Mouse (Mus musculus): Measurements from ENCODE around the gene Cpeb1.
A peak's percentile ranks its signal among the peaks of the same experiment; 100 is the strongest.

The Cpeb1 gene

DNA sequence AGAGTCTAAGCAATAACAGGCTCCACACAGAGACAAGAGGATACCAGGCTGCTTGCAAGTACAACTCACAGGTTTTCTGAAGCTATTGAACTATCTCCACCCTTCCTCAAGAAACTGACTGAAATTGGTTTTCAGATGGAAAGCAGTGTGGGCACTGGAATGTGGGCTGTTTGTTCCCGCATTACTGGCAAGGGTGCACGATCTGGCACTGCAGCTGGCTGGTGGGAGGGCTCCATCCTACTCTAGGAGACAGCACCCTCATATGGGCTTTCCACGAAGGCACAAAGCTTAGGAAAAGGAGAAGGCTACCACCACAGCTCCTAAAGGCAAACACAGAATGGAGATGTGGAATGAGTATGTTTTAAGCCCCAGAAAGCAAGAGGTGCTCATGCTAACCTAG lies 85.5 kb downstream of the Cpeb1 start:
- no peak for DNase-seq

DNA sequence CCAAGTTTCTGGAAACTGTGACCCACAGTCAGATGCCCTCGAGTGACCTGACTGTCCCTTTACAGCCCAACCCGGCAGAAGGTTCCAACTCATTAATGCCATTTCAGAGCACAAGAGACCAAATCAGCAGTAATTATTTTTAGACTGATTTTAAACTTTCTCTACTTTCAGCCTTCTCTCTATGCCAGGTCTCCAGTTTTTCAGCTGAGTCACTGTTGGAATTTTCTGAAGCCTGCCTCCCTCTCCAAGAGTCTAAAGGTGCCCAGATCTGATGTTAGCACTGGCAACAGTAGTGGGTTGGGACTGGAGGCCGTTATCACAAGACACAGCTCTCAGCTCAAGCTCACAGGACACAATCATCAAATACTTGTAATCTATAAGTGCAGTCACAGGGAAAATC lies 87.3 kb downstream of the Cpeb1 start:
- DNase-seq = no peak

DNA sequence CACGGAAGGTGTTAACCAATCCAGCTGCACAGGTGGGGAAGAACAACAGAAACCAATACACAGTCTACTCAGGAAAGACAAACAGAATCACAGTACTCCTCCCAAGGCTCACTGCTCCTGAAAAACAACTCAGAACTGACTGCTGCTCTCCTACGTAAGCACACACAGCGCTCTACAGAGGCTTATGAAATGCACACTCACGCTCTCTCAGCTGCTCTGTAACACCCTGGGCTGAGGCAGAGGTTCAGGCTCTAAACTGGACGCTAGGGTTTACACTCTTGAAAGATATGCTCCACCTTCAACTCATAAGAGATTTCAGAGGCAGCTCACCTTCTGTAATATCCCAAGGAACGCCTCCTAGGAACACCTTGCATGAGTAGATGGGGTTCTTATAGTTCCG lies 98.3 kb downstream of the Cpeb1 start:
- no peak for DNase-seq

DNA sequence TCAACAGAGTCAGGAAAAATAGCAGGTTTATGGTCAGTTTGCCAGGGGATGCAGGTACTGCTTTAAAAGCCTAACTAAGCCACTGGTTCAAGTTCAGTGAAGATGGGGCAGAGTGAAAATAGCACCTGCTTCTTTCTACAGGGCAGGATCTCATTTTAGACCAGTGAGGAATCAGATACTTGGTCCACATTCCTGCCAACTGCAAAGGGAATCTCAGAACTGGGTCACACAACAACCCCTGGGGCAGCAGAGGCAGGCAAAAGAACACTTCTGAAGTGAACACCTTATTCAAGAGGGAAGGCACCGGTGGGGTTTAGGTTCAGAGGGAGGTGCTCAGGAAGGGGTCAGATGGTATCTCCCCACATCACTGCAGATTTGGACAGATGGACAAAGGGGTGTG lies 98.9 kb downstream of the Cpeb1 start:
- no peak for DNase-seq

DNA sequence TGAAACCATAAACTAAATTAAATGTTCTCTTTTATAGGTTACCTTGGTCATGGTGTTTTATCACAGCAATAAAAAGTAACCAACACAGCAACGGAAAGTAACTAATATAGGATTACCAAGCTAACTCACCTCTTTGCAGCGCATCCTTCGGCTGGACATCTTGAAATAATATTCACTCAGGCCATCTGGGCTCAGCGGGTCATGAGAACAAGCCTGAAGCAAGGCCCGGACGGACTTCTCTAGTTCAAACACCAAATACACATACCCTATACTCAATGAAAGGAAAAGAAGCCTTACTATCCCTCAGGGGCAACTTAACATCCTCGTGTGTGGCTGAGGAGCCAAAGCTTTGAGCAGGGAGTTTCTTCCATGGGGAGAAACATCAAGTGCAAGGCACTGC lies 99.5 kb downstream of the Cpeb1 start:
- no peak for DNase-seq

DNA sequence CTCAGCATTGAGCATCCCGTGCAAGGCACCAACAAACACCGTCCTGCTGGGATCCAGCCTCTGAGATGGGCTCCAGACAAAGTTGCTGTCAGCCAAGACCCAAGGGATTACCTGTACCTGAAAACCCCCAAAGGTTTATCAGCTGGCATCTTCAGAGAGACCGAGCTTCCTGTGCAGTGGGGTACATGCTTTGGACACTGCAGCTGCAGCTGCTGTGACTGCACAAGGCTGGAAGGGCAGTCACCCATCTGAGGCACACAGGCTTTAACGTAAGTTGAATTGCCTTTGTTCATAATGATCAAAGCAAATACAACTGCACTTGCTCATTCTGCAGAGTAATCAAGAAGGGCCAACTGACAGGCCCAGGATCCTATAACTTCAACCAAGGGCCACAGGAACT lies 103.4 kb downstream of the Cpeb1 start:
- no peak for DNase-seq

DNA sequence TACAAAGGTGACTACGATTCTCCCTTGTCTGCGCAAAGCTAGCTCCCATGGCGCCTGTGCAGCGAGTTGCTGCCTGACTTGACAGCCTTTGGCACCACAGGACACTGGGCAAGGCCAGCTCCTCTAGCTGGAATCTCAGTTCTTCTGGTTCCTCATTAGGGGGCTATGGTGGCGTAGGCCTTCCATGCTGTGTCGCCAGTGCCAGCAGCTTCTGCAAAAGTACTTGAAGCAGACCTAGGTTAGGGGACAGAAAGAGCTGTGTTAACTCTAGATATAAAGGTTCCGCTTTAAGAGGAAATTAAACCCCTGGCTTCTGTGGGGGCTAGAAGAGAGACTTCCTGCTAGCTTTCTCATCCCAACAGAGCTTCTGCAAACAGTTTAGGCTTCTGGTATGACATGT lies 107.1 kb downstream of the Cpeb1 start:
- DNase-seq = no peak

DNA sequence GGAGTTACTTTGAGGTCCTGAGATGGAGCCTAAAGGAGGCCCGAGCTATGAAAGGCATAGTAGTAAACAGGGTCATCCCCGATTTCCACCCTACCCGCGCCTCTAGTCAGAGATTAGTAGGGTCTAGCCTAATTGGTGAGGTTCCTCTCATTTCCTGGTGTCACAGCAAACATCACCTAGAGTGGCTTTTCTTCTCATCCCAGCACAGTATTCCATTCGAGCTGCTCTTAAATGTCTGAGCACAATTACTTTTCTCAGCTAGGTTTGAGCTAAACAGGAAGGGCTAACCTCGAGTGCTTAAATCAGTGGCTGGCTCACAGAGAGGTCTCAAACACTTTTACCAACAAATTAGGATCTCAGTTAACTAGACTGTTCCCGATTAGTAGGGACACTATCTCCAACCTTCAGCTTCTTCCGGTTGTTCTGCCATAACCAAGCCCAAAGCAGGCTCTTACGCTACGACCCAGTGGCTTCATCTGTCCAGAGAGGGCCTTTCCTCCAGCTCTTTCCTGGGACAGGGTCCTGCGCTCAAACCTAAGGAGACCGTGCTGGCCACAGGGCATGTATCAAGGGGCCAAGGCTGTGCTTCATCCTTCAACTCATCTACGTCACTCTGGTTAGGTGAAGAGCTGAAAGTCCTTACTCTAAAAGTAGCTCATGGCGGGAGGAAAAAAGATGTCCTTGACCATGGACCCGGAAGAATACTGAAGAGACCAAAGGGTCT lies 109.7 kb downstream of the Cpeb1 start:
- DNase-seq = no peak

DNA sequence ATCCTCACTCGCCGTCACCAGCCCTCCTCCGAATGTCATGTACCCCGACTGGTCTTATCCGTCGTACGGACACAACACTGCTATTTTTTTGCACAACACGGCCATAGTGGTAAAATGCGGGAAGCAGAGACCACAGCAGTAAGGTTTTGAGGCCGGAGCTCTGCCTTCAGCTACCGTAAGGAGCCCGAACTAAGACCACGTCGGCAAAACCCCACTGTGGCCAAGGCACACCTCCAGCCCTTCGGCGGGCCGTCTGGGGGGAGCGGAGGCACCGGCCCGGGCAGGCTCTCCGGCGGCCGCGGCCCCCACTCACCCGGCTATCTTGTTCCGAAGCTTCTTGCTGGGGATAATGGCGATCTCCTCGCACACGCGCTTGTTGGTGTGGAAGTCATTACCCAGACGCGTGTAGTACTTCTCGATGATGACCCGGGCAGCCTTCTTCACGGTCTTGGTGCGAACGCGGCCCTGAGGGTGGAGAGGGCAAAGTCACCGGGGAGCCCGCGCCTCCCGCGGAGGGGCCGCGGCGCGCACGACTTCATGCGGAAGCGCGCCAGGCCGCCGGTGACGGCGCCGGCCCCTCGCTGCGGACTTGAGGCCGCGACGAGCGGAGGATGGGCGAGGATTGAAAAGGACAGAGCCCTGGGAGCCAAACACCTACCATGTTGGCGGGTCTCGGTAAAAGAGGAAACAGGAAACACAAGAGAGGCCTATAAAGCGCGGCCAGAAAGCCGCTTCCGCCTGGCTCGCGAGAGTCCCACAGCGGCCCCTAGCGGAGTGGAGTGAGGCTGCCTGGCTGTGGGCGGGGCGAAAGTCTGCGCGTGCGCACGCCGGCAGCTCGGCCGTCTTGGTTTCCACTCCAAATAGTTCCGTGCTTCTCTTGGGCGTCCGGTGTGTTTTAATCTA lies 110.5 kb downstream of the Cpeb1 start, which contains the start of gene Rps17:
Gene Rps17 (minus strand): TSS at position 711 of the 903 bp plus-strand sequence.
- peak; percentile 93 to 97 for DNase-seq

DNA sequence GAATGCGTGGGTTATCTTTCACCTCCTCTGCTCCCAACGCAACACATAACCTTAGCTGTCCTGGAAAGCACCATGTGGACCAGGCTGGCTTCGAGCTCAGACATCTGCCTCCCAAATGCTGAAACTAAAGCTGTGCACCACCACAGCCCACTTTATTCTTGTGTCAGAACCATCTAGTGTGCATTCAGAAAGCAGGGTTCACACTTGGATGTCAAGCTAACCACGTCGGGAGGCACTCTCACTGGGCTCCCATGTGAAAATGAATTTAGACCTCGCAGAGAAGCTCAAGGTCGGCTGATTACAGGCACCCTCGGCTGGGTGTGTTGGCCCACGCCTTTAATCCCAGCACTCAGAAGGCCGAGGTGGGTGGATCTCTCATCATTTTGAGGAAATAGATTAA lies 111.4 kb downstream of the Cpeb1 start:
- no peak for DNase-seq

DNA sequence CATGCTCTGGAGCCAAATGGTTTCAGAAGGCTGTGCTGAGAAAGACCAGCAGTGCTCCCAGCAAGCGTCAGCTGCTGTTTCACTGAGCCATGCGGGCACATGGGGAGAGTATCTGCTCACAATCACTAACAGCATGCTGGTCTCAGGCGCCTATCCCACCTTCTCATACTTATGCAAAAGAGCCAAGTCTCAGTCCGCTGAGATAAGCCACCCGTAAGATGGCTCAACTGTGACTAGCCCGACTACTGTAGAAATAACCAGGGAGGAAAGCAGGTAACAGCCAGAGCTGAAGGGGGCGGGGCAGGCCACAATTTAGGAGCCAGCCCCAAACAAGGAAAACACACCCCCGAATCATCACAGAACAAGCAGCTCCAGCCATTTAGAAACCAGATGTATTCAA lies 111.9 kb downstream of the Cpeb1 start:
- peak in 1 of 2 experiments; percentile 41 for DNase-seq

DNA sequence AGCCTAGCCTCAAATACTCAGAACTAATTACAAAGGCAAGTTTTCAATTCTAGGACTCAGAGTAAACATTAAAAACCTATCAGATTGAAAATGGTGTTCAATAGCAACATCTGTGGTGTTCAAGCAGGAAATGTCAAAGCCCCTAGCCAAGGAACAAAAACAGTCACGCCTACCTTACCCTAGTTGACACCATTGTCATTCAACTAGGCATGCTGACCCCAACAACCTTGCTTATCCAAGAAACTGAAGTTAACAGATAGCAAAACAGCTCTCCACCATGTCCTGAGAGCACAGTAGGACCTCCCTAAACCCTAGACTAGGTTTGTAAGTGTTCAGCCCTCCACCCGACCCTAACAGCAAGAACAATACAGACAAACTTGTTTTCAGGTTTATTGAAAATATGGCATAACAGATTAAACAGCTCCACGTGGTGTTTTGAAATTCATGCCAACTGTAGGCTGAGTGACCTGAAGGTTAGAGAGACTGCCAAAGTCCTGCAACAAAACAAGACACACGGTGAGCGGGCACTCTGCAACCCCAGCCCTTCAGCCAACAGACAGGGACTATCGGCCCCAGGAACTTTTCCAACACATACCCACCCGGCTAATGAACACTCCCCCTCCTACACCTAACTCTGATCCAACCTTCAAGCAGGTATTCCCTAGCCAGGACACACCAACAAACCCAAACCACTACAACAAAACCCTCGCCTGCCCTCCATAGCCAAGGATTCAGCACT lies 112.7 kb downstream of the Cpeb1 start:
- DNase-seq = peak in 1 of 2 experiments; percentile 22

DNA sequence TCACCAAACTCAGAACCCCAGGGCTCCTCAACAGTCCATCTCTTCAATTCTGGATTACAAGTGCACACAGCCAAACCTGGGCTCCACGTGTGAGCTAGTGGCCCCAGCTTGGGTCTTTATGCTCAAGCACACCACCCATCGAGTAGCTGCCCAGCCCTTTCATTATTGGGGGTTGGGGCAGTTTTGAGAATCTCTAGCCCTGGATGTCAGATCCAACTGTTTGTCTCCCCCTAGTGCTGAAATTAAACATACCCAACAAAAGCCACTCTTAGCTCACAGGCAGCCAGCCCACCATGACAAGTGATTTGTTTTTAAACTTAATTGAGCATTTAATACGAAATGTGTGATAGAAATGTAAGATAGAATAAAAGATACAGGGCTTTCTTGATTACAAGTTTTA lies 113.7 kb downstream of the Cpeb1 start:
- no peak for DNase-seq

DNA sequence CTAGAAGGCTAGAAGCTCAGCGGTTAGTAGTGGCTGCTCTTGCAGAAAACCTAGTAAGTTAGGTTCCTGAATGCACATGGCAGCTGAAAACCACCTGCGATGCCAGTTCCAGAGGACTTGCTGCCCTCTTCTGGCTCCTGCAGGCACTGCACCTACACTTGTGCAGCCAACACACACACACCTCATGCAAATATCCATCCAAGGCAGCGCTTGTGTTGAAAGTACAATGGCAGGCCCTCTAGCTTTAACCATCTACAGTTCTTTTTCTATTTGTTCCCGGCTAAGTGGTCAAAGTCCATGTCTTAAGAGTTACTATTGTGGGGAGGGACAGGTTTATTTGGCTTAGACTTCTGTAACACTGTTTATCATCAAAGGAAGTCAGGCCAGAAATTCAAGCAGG lies 115.5 kb downstream of the Cpeb1 start:
- DNase-seq = peak; percentile 43 to 79

DNA sequence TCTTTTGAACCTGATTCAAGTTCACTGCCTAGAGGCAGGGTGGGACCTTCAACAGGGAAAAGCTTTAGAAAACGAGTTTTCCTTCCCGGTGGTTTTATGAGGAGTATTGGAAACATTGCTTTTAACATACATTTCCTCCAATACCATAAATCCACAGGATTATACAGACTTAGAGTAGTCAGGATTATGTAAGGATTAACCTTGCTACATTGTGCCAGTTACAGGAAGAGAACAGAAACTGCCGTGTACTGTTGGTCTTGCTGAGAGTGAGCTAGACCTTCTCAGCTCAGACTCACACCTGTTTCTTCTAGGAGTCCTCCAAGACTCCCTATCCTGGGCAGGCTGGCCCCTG lies 116.8 kb downstream of the Cpeb1 start:
- no peak for DNase-seq

DNA sequence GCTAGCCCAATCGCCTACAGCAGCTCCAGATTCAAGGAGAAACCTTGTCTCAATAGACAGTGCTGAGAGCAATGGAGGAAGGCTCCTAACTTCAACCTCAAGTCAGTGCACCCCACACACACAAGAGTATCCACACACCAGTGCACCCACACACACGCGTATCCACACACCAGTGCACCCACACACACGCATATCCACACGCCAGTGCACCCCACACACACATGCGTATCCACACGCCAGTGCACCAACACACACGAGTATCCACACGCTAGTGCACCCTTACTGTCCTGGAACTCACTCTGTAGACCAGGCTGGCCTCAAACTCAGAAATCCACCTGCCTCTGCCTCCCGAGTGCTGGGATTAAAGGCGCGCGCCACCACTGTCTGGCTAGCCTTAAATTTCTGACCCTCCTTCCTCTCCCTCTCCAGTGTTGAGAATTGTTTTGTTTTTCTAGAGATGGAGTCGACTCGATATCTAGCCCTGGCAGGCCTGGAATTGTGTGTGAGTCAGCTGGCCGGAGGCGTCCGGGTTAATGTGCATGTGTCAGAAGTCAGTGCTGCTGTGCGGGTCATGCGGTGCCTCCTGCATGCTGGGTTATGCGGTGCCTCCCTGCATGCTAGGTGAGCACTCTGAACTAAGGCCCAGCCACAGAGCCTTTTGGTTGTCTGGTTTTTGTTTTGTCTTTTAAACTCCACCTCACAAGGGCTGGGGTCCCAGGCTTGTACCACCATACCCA lies 117.3 kb downstream of the Cpeb1 start:
- no peak for DNase-seq

DNA sequence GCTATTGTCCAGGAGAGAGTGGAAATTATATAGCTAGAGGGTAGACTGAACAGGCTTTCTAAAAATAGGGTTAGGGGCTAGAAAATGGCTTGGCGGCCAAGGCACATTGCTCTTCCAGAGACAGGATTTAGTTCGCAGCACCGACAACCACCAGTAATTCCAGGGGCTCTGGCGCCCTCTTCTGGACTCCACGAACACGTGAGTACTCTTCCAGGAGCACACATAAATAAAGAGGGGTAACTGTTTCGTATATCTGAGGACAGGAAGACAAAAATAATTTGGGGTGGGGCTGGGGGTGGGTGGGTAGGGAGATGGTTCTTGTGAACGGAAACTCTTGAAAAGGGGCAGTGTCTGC lies 118.9 kb downstream of the Cpeb1 start:
- peak in 1 of 2 experiments; percentile 59 for DNase-seq

DNA sequence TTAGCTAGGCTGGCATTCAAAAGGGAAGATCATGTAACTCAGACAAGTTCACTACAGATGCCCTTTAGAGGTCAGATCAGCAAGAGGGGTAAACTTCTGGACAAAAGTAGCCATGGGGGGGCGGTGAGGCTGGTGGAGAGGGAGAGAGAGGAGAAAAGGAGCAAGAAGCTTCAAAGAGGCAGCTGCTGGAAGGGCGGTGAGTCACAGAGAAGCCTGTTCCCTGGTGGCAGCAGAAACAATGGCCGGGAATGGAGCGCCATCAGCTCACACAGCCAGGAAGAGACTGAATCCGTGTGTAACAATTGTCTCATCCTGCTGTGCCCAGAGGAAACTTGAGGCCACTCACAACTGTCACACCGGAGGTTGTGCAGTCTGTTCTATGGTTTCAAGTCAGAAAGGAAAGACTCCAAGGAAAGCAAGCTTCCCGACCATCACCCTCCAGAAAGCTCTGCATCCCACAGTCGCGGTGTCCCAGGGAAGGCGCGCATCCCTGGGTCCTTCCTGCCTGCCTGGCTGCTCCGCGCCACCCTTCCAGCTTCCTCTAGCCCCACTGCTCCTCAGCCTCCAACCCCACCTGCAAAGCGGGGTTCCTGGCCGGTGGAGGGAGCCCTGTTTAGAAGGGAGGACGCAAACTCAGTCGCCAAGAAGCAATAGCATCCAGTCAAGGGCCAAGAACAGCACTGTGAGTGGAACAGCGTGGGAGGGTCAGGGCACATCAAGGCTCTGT lies 119.4 kb downstream of the Cpeb1 start:
- DNase-seq = no peak

DNA sequence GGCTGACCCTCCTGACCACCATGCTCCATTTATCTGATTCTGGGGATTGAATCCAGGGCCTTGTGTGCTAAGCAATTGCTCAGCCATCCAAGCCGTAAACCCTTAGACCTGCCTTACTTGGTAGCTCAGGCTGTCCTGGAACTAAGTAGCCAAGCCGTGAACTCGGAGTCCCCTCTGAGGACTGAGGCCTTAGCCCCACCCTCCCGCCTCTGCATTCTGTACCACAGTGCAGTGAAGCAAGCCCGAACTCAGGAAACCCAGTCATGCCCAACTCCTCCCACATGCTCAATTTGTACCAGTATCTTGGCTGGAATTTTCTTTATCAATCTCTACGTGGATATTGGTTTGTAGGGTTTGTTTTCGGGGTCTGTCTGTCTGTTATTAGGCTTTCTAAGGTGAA lies 123.4 kb downstream of the Cpeb1 start:
- no peak for DNase-seq

DNA sequence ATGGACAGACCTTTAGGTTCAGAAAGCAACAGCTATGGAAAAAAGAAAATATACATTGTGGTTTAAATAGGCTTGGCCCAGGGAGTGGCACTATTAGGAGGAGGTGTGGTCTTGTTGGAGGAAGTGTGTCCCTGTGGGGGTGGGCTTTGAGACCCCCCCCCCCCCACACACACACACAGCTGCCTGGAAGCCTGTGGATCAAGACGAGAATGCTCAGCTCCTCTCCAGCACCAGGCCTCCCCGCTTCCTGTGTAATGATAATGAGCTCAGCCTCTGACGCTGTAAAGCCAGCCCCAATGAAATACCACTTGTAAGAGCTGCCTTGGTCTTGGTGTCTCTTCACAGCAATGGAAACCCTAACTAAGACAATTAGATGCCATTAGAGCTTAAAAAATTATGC lies 124.5 kb downstream of the Cpeb1 start:
- DNase-seq = no peak

DNA sequence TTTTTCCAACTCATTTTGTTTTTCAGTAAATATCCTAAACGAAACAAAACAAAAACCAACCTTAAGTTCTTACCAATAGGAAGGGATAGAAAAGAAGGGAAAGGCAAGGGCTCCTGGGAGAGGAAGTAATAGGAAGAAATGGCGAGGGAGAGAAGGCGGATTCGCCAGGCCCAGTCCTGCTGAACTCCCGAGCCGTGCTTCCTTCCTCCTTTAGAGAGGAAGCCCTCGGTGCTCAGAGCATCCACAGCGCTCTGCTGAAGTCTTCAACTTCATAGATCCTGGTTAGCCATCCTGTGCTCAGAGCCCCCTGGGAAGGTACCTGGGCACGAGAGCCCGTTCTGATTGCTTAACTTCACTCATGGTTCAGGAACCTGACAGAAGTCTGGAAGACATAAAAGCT lies 127.6 kb downstream of the Cpeb1 start:
- no peak for DNase-seq

DNA sequence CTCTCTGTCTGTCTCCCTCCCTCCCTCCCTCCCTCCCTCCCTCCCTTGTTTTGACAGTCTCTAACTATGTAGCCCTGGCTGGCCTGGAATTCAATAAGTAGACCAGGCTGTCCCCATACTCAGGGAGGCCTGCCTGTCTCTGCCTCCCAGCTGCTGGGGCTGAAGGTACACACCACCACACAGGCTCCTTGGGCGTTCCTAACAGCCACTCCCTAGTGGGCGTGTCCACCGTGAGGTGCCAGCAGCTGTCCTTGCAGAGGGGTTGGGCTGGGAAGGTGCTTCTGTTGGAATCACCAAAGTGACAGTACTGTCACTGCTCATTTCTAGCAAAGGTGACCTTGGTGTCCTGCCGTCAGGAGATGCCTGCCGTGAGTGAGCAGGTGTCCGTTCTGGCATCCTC lies 128.4 kb downstream of the Cpeb1 start:
- no peak for DNase-seq
